Mouse (Mus musculus) urinary bladder, postnatal 14 days (tissue): ENCODE data around the gene Erich6b.

ENCODE experiments used
- DNase-seq: peaks from one replicate; pipeline ENCODE4 v3.0.0; 2021; ENCODE audit warnings: low spot score

Erich6b gene

GRCm38 (mm10) chr14:75642080-75642479 is at the start of gene Erich6b:
Gene Erich6b (plus strand): TSS chr14:75642259.
- no peak for DNase-seq

- DNase-seq = no peak
These were observed 49.1 kb upstream of the Erich6b start, which contains the start of gene Spert for GRCm38 (mm10) chr14:75592978-75593377. Gene Spert (minus strand): TSS chr14:75593116.

- no peak for DNase-seq
These were observed 32.9 kb upstream of the Erich6b start for GRCm38 (mm10) chr14:75609176-75609575.

- DNase-seq = no peak
These were observed 25.7 kb upstream of the Erich6b start for GRCm38 (mm10) chr14:75616375-75616774.

GRCm38 (mm10) chr14:75622984-75623383 is 19.1 kb upstream of the Erich6b start:
- no peak for DNase-seq

- DNase-seq = no peak
These were observed 13.2 kb upstream of the Erich6b start for GRCm38 (mm10) chr14:75628870-75629269.

GRCm38 (mm10) chr14:75635350-75635749 is 6.7 kb upstream of the Erich6b start:
- DNase-seq = peak; percentile 28

GRCm38 (mm10) chr14:75636107-75636506 is 6.0 kb upstream of the Erich6b start:
- no peak for DNase-seq

GRCm38 (mm10) chr14:75637641-75638040 is 4.4 kb upstream of the Erich6b start:
- no peak for DNase-seq

- no peak for DNase-seq
These were observed 1.2 kb upstream of the Erich6b start for GRCm38 (mm10) chr14:75640846-75641245.

GRCm38 (mm10) chr14:75641369-75641768 is 690 bp upstream of the Erich6b start:
- no peak for DNase-seq

GRCm38 (mm10) chr14:75645461-75645860 is 3.4 kb downstream of the Erich6b start:
- DNase-seq = no peak

GRCm38 (mm10) chr14:75646060-75646459 is 4.0 kb downstream of the Erich6b start:
- DNase-seq = no peak

GRCm38 (mm10) chr14:75646968-75647829 is 5.1 kb downstream of the Erich6b start:
- no peak for DNase-seq

- DNase-seq = no peak
These were observed 18.9 kb downstream of the Erich6b start for GRCm38 (mm10) chr14:75660936-75661335.

GRCm38 (mm10) chr14:75661548-75661947 is 19.5 kb downstream of the Erich6b start:
- DNase-seq = no peak

GRCm38 (mm10) chr14:75665430-75666180 is 23.5 kb downstream of the Erich6b start:
- no peak for DNase-seq

- no peak for DNase-seq
These were observed 27.1 kb downstream of the Erich6b start for GRCm38 (mm10) chr14:75669085-75669645.

GRCm38 (mm10) chr14:75676316-75676715 is 34.3 kb downstream of the Erich6b start:
- DNase-seq = no peak

GRCm38 (mm10) chr14:75690428-75690827 is 48.4 kb downstream of the Erich6b start:
- DNase-seq = no peak

- DNase-seq = no peak
These were observed 54.0 kb downstream of the Erich6b start for GRCm38 (mm10) chr14:75696096-75696495.

GRCm38 (mm10) chr14:75697928-75698327 is 55.9 kb downstream of the Erich6b start:
- no peak for DNase-seq

GRCm38 (mm10) chr14:75706647-75707046 is 64.6 kb downstream of the Erich6b start:
- no peak for DNase-seq
